Mouse (Mus musculus) NIH3T3 (cell line): ENCODE data around the gene Gpr146.
A peak's percentile ranks its signal among the peaks of the same experiment; 100 is the strongest.

ENCODE experiments used
- DNase-seq: peaks from one replicate; pipeline ENCODE4 v3.0.0-alpha.2; 2012; ENCODE audit warnings: low read depth

The Gpr146 gene

GRCm38 (mm10) chr5:139377468-139378270, at the start of gene Gpr146:
Gene Gpr146 (plus strand): TSS chr5:139377697.
- peak; percentile 57 for DNase-seq

- DNase-seq, result no peak
Observed at GRCm38 (mm10) chr5:139330766-139331165, 46.7 kb upstream of the Gpr146 start.

DNA sequence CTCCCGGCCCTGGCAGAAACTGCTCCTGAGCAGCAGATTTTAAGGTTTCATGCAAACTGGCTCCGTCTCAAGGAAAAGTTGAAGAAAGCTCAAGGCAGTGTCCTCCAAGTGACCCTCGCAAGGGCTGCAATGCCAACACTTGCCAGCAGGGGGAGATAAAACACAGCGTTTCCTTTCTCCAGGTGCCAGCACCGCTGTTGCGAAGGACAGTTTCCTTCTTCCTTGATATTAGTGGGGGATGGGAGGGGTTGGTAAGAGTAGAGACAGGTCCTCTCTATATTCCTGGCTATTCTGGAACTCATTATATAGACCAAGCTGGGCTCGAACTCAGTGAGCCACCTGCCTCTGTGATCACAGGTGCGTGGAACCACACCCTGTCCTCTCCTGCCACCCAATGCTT, 45.8 kb upstream of the Gpr146 start:
- DNase-seq, result peak; percentile 90

- no peak for DNase-seq
Observed at GRCm38 (mm10) chr5:139332590-139333272, 44.8 kb upstream of the Gpr146 start.

- no peak for DNase-seq
Observed at GRCm38 (mm10) chr5:139333301-139334013, 44.0 kb upstream of the Gpr146 start.

GRCm38 (mm10) chr5:139334394-139334793, 43.1 kb upstream of the Gpr146 start:
- DNase-seq, result peak; percentile 20

DNA sequence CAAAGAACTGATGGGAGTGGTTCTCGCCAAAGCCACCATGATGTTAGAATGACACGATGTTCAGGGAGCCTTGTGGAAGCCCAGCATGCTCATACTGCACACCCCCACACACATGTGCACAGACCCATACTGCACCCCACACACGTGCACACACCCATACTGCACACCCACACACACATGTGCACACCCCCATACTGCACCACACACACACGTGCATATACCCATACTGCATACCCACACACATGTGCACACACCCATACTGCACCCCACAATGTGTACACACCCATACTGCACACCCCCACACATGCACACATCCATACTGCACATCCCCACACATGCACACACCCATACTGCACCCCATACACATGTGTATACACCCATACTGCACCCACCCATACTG, 41.9 kb upstream of the Gpr146 start:
- DNase-seq, result no peak

DNA sequence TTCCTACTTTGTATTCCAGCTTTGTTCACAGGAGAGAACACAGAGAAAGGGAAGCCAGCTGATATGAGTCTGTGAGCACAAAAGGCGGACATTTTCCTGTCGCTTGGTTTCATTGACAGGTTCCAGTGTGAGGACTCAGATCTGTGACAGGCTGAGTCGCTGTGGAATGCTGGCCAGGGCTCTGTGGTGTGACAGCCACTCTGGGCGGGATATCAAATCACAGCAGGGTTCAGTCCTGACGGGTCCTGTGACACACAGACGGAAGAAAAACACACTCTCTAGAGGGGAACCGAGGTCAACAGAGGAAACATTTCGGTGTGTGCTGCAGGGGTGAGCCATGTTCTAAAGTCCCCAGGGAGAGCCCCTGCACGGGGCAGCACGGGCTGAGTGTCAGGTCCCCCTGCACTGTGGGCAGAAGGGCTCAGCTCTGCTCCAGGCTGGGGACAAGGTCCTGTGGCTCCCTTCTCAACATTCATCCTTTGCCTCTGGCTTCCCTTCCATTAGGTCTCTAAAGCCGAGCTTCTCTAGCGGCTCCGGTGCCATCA, 39.6 kb upstream of the Gpr146 start:
- no peak for DNase-seq

DNA sequence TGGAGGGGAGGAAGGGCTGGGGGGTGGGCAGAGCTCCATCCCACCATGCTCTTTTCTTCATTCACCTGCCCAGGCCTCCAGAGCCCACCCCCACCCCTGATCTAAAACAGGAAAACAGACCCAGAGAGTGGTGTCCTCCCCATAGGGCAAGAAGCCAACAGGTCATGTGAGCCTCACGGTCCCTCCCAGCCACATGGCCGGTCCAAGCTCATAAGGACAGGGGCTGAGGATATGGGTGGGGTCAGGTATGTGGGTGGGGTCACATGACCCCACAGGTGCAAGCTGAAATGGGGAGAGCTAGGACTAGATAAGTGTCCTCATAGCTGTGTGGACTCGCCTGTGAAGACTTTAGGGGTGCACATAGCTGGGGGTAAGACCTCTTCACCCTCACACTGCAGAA, 39.1 kb upstream of the Gpr146 start:
- no peak for DNase-seq

DNA sequence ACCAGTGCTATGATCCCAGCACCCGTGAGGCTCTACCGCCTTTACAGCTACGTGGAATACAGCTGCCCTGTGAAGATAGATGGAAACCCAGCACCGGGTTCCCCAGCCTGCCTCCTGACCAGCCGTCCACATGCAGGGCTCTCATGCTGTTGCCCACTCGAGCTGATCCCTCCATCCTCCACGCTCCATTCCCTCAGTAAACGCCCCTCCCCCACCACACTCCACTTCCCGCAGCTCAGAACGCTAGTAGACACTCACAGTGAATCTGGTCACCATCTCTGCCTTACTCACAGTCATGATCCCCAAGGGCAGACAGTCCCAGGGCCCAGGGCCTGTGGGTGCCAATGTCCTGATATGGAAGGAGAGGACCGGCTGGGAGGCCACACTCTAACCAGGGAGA, 38.6 kb upstream of the Gpr146 start:
- no peak for DNase-seq

GRCm38 (mm10) chr5:139344021-139344686, 33.3 kb upstream of the Gpr146 start:
- DNase-seq, result peak; percentile 93

GRCm38 (mm10) chr5:139344687-139345363, 32.7 kb upstream of the Gpr146 start:
- peak; percentile 98 for DNase-seq

GRCm38 (mm10) chr5:139345364-139345714, 32.2 kb upstream of the Gpr146 start:
- DNase-seq, result no peak

DNA sequence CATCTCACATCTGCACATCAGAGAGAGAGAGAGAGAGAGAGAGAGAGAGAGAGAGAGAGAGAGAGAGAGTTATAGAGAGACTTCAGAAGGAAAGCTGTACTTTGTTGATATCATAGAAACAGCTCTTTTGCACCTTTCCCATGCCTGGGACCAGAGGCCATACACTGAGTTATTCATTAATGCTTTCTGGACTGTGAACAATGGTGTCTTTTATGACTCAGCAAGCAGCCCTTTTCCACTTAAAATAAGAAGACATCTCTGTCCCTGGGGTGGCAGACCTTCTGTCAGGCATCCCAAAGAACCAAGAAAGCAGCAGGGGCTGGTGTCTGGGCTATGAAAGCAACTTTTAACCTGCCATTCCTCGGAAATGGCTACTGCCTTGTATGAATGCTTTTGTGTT, 30.3 kb upstream of the Gpr146 start:
- no peak for DNase-seq

GRCm38 (mm10) chr5:139349713-139350112, 27.8 kb upstream of the Gpr146 start:
- no peak for DNase-seq

DNA sequence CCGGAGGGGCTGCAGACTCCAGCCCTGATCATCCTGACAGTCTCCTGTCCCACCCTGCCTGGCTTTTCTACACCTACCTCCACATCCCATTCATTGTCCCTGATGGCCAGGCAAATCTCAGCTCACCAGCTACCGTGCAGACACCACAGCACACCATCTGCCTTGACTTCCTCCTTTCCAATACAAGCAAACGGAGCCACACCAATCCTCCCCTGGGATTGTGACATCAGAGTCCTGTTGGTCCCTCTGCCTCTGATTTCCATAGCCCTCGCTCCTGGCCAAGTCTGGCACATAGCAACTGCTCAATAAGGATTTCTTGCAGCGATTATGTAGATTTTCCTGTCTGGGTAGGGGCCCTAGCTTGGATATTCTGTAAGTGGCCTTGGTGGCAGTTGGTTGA, 26.4 kb upstream of the Gpr146 start, which contains the start of gene Cox19:
TSS of gene Cox19 (minus strand) at position 285 of the 400 bp plus-strand sequence.
- no peak for DNase-seq

DNA sequence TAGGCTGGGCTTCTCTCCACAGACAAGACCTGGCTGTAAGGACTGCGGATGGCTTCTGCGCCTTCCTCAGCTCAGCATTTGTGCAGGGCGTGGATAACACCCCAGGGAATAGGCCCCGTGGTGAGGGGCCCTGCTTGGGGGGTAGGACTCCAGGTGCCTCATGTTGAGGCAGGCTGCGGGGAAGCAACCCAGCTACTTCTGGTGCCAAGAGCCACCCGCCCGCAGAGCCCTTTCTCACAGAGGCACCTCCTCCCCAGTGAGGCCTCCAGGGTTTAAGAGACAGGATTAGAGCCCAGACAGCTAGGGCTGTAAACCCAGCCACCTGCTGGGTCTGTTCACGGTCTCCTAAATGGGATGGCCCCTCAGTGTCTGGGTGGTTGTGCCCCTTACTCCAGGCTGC, 25.9 kb upstream of the Gpr146 start:
- no peak for DNase-seq

GRCm38 (mm10) chr5:139352317-139352716, 25.2 kb upstream of the Gpr146 start, which contains the start of gene Cyp2w1:
Gene Cyp2w1 (plus strand): TSS chr5:139352617.
- no peak for DNase-seq

DNA sequence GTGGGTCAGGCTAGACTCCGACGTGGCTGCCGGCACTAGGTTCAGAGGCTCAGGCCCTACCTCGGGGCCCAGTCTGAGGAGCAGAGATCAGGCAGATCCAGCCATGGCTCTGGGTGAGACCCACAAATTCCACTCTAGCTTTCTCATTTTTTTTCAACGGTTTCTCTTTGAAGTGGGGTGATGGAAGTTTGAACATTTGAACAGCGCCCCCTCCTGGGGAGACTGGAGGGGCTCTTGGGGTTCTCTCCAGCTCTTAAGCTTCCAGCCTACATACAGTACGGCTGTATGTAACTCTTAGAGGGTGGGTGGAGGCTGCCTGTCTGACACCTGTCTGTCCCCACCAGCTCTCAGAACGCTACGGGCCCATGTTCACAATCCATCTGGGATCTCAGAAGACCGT, 24.0 kb upstream of the Gpr146 start:
- DNase-seq, result peak; percentile 73

DNA sequence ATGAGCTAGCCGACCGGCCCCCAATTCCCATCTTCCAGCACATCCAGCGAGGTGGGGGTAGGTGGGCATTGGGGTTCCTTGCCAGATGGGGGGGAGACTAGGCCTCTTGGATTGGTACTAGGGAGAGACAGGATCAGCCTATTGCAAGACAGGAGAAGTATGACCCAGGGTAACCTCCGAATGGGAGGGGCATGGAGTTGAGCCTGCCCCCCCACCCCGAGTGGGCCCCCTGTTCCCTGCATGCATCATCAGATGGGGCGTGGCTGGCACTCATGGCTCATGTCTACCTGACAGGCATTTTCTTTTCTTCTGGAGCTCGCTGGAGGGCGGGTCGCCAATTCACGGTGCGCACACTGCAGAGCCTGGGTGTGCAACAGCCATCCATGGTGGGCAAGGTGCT, 23.6 kb upstream of the Gpr146 start:
- DNase-seq, result no peak

DNA sequence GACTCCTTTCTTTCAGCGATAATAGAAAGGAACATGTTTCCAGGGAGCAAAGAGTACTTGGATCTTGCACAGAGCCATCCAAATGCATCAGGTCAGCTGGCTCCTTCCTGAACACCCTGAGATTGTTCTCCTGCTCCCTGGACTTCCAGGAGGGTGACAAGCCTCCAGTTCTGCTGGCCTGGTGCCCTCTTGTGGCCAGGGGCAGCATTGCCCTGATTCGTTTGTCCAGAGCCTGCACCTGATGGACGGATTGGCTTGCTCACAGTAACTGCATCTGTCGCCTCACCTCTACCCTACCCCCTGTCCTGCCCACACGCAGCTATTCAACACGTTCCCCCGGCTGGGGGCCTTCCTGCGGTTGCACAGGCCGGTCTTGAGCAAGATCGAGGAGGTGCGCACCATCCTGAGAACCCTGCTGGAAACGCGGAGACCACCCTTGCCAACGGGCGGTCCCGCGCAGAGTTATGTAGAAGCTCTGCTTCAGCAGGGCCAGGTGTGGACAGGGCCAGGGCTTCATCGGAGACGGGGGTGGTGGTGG, 22.2 kb upstream of the Gpr146 start:
- peak; percentile 90 for DNase-seq
